Mouse (Mus musculus): ENCODE data around the gene Tlr4. TPM values are rescaled to one million over a fixed set of nuclear protein-coding genes. Genes with fewer than 3 reads are reported as not detected.

Gene Tlr4
- polyA plus RNA-seq, 1 experiment from 2014 or later = 0.86 TPM

- H3K36me3 ChIP-seq = no peaks in the 10 kb centered on the region
- ATAC-seq (ENCODE audit: insufficient number of reproducible peaks, insufficient read depth, low FRiP score, low TSS enrichment, low read depth) = no peak
- H3K4me2 ChIP-seq = no peak overlapping the region
- H3K4me1 ChIP-seq = no peaks in the 10 kb centered on the region
- H3K27ac ChIP-seq = no peak overlapping the region
- H3K9me3 ChIP-seq = no peaks in the 10 kb centered on the region
- no peak overlapping the region for H3K9ac ChIP-seq
- WGBS = 50% methylated on average over 1 of the region's 1 CpGs
- H3K27me3 ChIP-seq = no peaks in the 10 kb centered on the region
- no peak overlapping the region for H3K4me3 ChIP-seq
Measured at GRCm38 (mm10) chr4:66843255-66843654, 15.9 kb downstream of the Tlr4 start.

- Histone ChIP-seq H3K4me3 (no peak overlapping the region), H3K36me3 (no peaks in the 10 kb centered on the region), H3K9me3 (no peaks in the 10 kb centered on the region), H3K27me3 (no peaks in the 10 kb centered on the region), H3K9ac (no peak overlapping the region), H3K4me1 (no peaks in the 10 kb centered on the region), H3K27ac (no peak overlapping the region), H3K4me2 (no peak overlapping the region)
- 78% methylated on average over 3 of the region's 3 CpGs for WGBS
- no peak for ATAC-seq (ENCODE audit: insufficient number of reproducible peaks, insufficient read depth, low FRiP score, low TSS enrichment, low read depth)
Measured at GRCm38 (mm10) chr4:66852011-66852410, 24.6 kb downstream of the Tlr4 start.

DNA sequence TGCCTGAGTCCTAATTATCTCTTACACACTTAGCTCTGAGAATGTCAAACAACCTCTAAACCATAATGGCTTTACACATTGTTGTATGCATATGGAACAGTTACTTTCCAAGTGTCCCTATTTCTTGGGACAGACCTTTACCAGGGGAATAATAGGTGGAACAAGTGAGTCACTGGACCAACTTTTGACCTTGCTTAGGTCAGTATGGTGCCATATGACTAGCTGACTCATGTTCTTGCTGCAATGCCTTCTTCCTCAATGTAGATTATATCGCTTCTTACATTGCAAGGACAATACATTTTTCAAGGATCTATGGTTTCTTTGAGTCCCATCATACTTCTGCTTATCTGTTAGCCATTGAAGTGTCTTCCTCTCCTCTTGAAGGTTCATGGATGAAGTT, 29.6 kb downstream of the Tlr4 start:
- Histone ChIP-seq H3K9ac (no peak overlapping the region), H3K27ac (no peak overlapping the region), H3K4me1 (no peaks in the 10 kb centered on the region), H3K4me2 (no peak overlapping the region), H3K9me3 (no peaks in the 10 kb centered on the region), H3K4me3 (no peak overlapping the region), H3K27me3 (no peaks in the 10 kb centered on the region), H3K36me3 (no peaks in the 10 kb centered on the region)
- 94% methylated on average over 1 of the region's 1 CpGs for WGBS
- ATAC-seq (ENCODE audit: insufficient number of reproducible peaks, insufficient read depth, low FRiP score, low TSS enrichment, low read depth) = no peak

- ATAC-seq (ENCODE audit: insufficient number of reproducible peaks, insufficient read depth, low FRiP score, low TSS enrichment, low read depth) = no peak
- 56% methylated on average over 7 of the region's 7 CpGs for WGBS
- H3K9me3 ChIP-seq = no peaks in the 10 kb centered on the region
Measured at GRCm38 (mm10) chr4:66869919-66870318, 42.5 kb downstream of the Tlr4 start.

GRCm38 (mm10) chr4:66872026-66872425, 44.6 kb downstream of the Tlr4 start:
- H3K36me3 ChIP-seq = no peaks in the 10 kb centered on the region
- no peak overlapping the region for H3K4me3 ChIP-seq
- H3K4me1 ChIP-seq = no peaks in the 10 kb centered on the region
- H3K9me3 ChIP-seq = no peaks in the 10 kb centered on the region
- H3K27me3 ChIP-seq = no peaks in the 10 kb centered on the region
- H3K4me2 ChIP-seq = no peak overlapping the region
- H3K9ac ChIP-seq = no peak overlapping the region
- no peak for ATAC-seq (ENCODE audit: insufficient number of reproducible peaks, insufficient read depth, low FRiP score, low TSS enrichment, low read depth)
- H3K27ac ChIP-seq = no peak overlapping the region
- WGBS = 79% methylated on average over 5 of the region's 5 CpGs

More at GRCm38 (mm10) chr4:66869919-66870318, 42.5 kb downstream of the Tlr4 start:
- Histone ChIP-seq H3K27me3 (no peaks in the 10 kb centered on the region), H3K4me2 (no peak overlapping the region), H3K27ac (no peak overlapping the region), H3K9ac (no peak overlapping the region), H3K36me3 (no peaks in the 10 kb centered on the region), H3K4me3 (no peak overlapping the region), H3K4me1 (no peaks in the 10 kb centered on the region)

GRCm38 (mm10) chr4:66873342-66873741, 46.0 kb downstream of the Tlr4 start:
- Histone ChIP-seq H3K4me3 (no peak overlapping the region), H3K27me3 (no peaks in the 10 kb centered on the region), H3K4me2 (no peak overlapping the region), H3K36me3 (no peaks in the 10 kb centered on the region), H3K9ac (no peak overlapping the region), H3K9me3 (no peaks in the 10 kb centered on the region), H3K27ac (no peak overlapping the region), H3K4me1 (peaks cover 4% of the 10 kb centered on the region; the same call in 1 of the 2 replicates)
- ATAC-seq (ENCODE audit: insufficient number of reproducible peaks, insufficient read depth, low FRiP score, low TSS enrichment, low read depth) = no peak

DNA sequence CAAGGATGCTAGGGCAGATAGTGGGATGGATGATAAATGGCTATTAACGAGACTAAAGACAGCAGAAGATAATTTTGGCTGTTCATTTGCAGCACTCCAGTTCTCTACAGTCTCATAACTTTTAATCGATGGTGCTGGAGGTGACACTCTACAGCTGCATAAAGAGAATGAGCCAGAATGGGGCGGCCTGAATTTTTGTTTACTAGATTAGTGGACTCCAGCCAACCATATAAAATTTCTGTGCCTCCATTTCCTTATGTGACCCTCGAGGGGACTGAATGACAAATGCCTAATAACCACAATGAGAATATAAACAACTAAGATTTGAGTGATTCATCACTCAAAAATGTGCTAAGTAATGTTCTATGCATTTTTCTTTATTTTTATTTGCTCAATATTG, 48.4 kb downstream of the Tlr4 start:
- 77% methylated on average over 4 of the region's 4 CpGs for WGBS
- Histone ChIP-seq H3K36me3 (no peaks in the 10 kb centered on the region), H3K9ac (no peak overlapping the region), H3K4me3 (no peak overlapping the region), H3K4me2 (no peak overlapping the region), H3K9me3 (no peaks in the 10 kb centered on the region), H3K27me3 (no peaks in the 10 kb centered on the region), H3K27ac (no peak overlapping the region), H3K4me1 (peaks cover 4% of the 10 kb centered on the region; the same call in 1 of the 2 replicates)
- ATAC-seq (ENCODE audit: insufficient number of reproducible peaks, insufficient read depth, low FRiP score, low TSS enrichment, low read depth) = no peak

- no peaks in the 10 kb centered on the region for H3K9me3 ChIP-seq
- H3K9ac ChIP-seq = no peak overlapping the region
- ATAC-seq (ENCODE audit: insufficient number of reproducible peaks, insufficient read depth, low FRiP score, low TSS enrichment, low read depth) = no peak
- 59% methylated on average over 11 of the region's 11 CpGs for WGBS
- peaks cover 4% of the 10 kb centered on the region; the same call in 1 of the 2 replicates for H3K4me1 ChIP-seq
- no peak overlapping the region for H3K27ac ChIP-seq
- no peak overlapping the region for H3K4me2 ChIP-seq
- no peak overlapping the region for H3K4me3 ChIP-seq
- no peaks in the 10 kb centered on the region for H3K27me3 ChIP-seq
- no peaks in the 10 kb centered on the region for H3K36me3 ChIP-seq
Measured at GRCm38 (mm10) chr4:66877609-66878008, 50.2 kb downstream of the Tlr4 start.

DNA sequence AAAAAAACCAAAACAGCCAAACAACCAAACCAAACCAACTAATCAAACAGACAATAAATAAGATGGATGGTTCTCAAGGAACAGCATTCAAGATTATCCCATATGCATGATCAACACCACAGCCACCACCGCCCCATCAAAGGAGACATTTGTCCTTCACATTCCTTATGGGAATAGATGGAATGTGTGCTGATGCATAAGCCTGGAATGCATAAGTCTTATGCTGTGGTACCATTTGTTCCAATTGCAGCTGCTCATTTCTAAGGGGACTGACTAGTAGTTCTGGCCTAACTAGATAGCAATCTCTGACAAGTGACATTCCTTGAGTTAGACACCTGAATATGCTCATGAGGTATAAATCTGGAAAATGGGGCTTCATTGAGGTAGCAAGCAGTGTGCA, 54.1 kb downstream of the Tlr4 start:
- no peaks in the 10 kb centered on the region for H3K9me3 ChIP-seq
- H3K4me2 ChIP-seq = no peak overlapping the region
- no peaks in the 10 kb centered on the region for H3K27me3 ChIP-seq
- no peak for ATAC-seq (ENCODE audit: insufficient number of reproducible peaks, insufficient read depth, low FRiP score, low TSS enrichment, low read depth)
- peaks cover 4% of the 10 kb centered on the region; the same call in 1 of the 2 replicates for H3K4me1 ChIP-seq
- 86% methylated on average over 1 of the region's 1 CpGs for WGBS
- no peak overlapping the region for H3K4me3 ChIP-seq
- no peak overlapping the region for H3K9ac ChIP-seq
- H3K27ac ChIP-seq = no peak overlapping the region
- H3K36me3 ChIP-seq = no peaks in the 10 kb centered on the region

- H3K4me2 ChIP-seq = no peak overlapping the region
- WGBS = 93% methylated on average over 5 of the region's 5 CpGs
- H3K9ac ChIP-seq = no peak overlapping the region
- H3K27me3 ChIP-seq = no peaks in the 10 kb centered on the region
- no peaks in the 10 kb centered on the region for H3K36me3 ChIP-seq
- no peak overlapping the region for H3K27ac ChIP-seq
- no peak overlapping the region for H3K4me3 ChIP-seq
- ATAC-seq (ENCODE audit: insufficient number of reproducible peaks, insufficient read depth, low FRiP score, low TSS enrichment, low read depth) = no peak
- H3K9me3 ChIP-seq = no peaks in the 10 kb centered on the region
- no peaks in the 10 kb centered on the region for H3K4me1 ChIP-seq
Measured at GRCm38 (mm10) chr4:66883264-66883663, 55.9 kb downstream of the Tlr4 start.

GRCm38 (mm10) chr4:66894547-66894946, 67.2 kb downstream of the Tlr4 start:
- 10% methylated on average over 2 of the region's 2 CpGs for whole genome bisulfite sequencing
- no peaks in the 10 kb centered on the region for H3K36me3 ChIP-seq
- H3K27ac ChIP-seq = no peak overlapping the region
- ATAC-seq (ENCODE audit: insufficient number of reproducible peaks, insufficient read depth, low FRiP score, low TSS enrichment, low read depth) = no peak
- no peak overlapping the region for H3K4me3 ChIP-seq
- H3K9me3 ChIP-seq = no peaks in the 10 kb centered on the region
- no peak overlapping the region for H3K9ac ChIP-seq
- H3K4me1 ChIP-seq = no peaks in the 10 kb centered on the region
- H3K27me3 ChIP-seq = no peaks in the 10 kb centered on the region
- H3K4me2 ChIP-seq = no peak overlapping the region

GRCm38 (mm10) chr4:66894981-66895380, 67.6 kb downstream of the Tlr4 start:
- Histone ChIP-seq H3K9ac (no peak overlapping the region), H3K4me3 (no peak overlapping the region), H3K4me2 (no peak overlapping the region), H3K27ac (no peak overlapping the region), H3K4me1 (no peaks in the 10 kb centered on the region), H3K27me3 (no peaks in the 10 kb centered on the region), H3K9me3 (no peaks in the 10 kb centered on the region), H3K36me3 (no peaks in the 10 kb centered on the region)
- ATAC-seq (ENCODE audit: insufficient number of reproducible peaks, insufficient read depth, low FRiP score, low TSS enrichment, low read depth) = no peak
- WGBS = 66% methylated on average over 7 of the region's 7 CpGs

GRCm38 (mm10) chr4:66900126-66900525, 72.7 kb downstream of the Tlr4 start:
- H3K4me3 ChIP-seq = no peak overlapping the region
- ATAC-seq (ENCODE audit: insufficient number of reproducible peaks, insufficient read depth, low FRiP score, low TSS enrichment, low read depth) = no peak
- no peaks in the 10 kb centered on the region for H3K27me3 ChIP-seq
- no peak overlapping the region for H3K4me2 ChIP-seq
- H3K9me3 ChIP-seq = no peaks in the 10 kb centered on the region
- no peak overlapping the region for H3K9ac ChIP-seq
- H3K36me3 ChIP-seq = no peaks in the 10 kb centered on the region
- H3K27ac ChIP-seq = no peak overlapping the region
- no peaks in the 10 kb centered on the region for H3K4me1 ChIP-seq

Data from embryonic facial prominence, embryonic 13.5 days (tissue).